Mouse (Mus musculus): ENCODE measurements around the gene Cdhr3. TPM values are rescaled to one million over a fixed set of nuclear protein-coding genes. Genes with fewer than 3 reads are reported as not detected.
"Not testable (repeated sequence)": the region's sequence is repeated elsewhere in the genome, so short reads cannot be mapped to it uniquely, and the experiment has no call there.

Gene Cdhr3
- total RNA-seq, 4 experiments from 2014 or later = 1.8 to 2.7 (median 2.3) TPM

GRCm38 (mm10) chr12:33076309-33076708, 16.4 kb downstream of the Cdhr3 start:
- DNase-seq (ENCODE audit: low spot score in 2 of 2) = no peak

- DNase-seq (ENCODE audit: low spot score in 2 of 2) = peak in 1 of 2 experiments; percentile 69
Measured at GRCm38 (mm10) chr12:33071901-33072672, 20.6 kb downstream of the Cdhr3 start.

GRCm38 (mm10) chr12:33068977-33069376, 23.7 kb downstream of the Cdhr3 start:
- no peak for DNase-seq (ENCODE audit: low spot score in 2 of 2)

GRCm38 (mm10) chr12:33066355-33066754, 26.3 kb downstream of the Cdhr3 start:
- no peak for DNase-seq (ENCODE audit: low spot score in 2 of 2)

- DNase-seq (ENCODE audit: low spot score in 2 of 2) = no peak
Measured at GRCm38 (mm10) chr12:33065162-33065561, 27.5 kb downstream of the Cdhr3 start.

DNA sequence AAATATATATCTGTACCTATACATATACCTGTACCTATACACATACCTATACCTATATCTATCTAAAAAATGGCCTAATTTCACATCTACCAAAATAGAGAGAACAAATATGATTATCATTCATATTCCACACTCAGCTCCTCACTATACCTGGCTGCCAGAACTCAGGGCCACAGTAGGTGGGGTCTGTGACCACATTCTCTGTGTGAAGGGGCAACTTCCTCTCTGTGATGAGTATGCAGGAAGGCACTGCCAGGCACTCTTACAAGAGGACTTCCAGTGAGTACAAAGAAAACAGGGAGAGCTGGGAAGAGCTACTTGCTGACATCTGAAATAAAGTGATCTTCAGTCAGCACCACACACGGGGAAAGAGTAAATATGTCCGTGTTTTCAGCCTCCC, 28.4 kb downstream of the Cdhr3 start:
- DNase-seq (ENCODE audit: low spot score in 2 of 2) = no peak

- no peak for DNase-seq (ENCODE audit: low spot score in 2 of 2)
Measured at GRCm38 (mm10) chr12:33063250-33063649, 29.4 kb downstream of the Cdhr3 start.

GRCm38 (mm10) chr12:33062379-33062778, 30.3 kb downstream of the Cdhr3 start:
- DNase-seq (ENCODE audit: low spot score in 2 of 2) = not testable (repeated sequence)

GRCm38 (mm10) chr12:33061651-33062050, 31.0 kb downstream of the Cdhr3 start:
- peak; percentile 48 to 52 for DNase-seq (ENCODE audit: low spot score in 2 of 2)

GRCm38 (mm10) chr12:33057231-33058048, 35.2 kb downstream of the Cdhr3 start:
- no peak for DNase-seq (ENCODE audit: low spot score in 2 of 2)

- DNase-seq (ENCODE audit: low spot score in 2 of 2) = no peak
Measured at GRCm38 (mm10) chr12:33056574-33056973, 36.1 kb downstream of the Cdhr3 start.

- no peak for DNase-seq (ENCODE audit: low spot score in 2 of 2)
Measured at GRCm38 (mm10) chr12:33056074-33056473, 36.6 kb downstream of the Cdhr3 start.

DNA sequence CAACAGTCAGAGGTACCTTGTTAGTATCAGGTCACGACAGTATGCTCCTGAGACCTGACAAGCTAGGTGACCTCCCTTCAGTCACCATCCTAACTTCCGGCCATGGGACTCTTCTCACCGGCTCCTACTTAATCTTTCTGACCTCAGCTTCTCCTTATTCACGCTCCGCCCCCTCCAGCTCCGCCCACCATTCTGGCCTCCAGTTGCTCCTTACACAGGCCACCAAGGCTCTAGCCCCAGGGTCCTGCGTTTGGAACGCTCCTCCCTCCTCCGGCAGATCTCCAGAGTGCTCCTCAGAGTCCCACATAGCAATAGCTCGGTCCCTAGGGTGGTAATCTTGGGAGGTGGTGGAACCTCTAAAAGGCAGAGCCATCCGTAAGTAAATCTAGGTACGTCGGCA, 38.9 kb downstream of the Cdhr3 start:
- no peak for DNase-seq (ENCODE audit: low spot score in 2 of 2)

DNA sequence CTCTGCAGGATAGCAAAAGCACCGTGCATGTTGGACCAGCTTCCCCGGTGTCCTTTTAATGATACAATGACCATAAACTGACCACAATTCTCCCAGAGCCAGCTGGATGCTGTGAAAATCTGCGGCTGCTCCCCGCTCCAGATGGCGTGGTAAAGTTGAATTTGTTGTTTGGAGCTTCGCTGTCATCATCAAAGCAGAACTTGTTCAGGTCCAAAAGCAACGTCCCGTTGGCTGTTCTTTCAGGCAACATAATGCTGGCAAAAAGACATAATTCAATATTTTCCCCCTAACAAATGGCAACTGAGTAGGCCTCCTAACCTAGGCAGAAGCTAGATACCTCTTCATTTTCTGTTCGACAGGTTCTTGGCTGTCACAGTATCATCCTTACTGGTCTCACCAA, 39.4 kb downstream of the Cdhr3 start:
- no peak for DNase-seq (ENCODE audit: low spot score in 2 of 2)

GRCm38 (mm10) chr12:33048391-33048790, 44.3 kb downstream of the Cdhr3 start:
- DNase-seq (ENCODE audit: low spot score in 2 of 2) = no peak

DNA sequence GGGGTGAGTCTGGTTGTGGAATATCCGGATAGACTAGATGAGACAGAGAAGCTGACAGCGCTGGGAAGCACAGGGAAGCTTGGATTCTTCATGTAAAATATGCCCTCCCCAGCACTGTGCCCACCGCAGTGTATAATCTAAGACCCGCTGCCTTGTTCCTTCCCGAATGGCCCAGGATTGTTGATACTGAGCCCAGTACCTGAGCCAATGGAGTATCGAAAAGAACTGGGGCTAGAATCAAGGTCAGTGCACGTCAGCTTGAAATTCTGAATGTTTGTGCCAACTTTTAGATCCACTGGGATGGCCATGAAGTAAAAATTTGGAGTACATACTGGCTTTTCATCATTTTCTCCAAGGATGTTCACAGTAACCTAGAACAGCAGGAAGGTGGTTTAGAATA, 46.2 kb downstream of the Cdhr3 start:
- no peak for DNase-seq (ENCODE audit: low spot score in 2 of 2)

DNA sequence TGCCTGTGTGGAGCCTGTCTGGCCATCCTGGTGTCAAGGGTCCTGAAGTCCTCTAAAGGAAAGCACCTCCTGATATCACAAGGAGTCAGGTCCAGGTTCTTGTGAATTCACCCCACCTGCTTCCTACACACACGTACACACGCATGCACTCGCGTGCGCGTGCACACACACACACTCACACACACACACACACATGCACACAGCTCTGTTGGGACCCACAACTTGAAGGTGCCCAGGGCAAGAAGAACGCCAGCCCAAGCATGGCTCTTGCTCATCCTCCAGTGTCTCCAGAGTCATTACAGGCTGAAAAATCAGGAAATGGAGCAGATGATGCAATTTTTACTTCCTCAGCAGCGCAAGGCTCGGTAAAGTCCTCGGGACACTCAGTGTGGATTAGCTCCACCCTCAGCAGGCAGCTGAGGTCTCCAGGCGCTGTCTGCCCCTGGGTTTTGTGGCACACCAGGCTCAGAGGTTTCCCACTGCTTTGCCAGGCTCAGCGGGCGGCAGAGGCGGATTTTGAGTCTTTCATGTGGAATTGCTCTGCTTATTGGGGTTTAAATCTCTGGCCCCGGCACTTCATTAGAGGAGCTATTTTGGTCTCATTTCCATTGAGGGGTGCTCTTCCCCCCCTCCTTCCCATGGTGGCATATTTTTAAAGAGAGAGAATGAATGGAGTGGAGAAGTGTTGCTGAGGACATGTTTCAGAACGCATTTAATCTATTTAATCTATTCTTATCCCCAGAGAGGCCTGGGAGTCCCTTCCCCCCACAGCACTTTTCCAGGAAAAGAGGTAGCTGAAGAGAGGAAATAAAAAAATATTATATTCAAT, 46.9 kb downstream of the Cdhr3 start:
- DNase-seq (ENCODE audit: low spot score in 2 of 2) = no peak

DNA sequence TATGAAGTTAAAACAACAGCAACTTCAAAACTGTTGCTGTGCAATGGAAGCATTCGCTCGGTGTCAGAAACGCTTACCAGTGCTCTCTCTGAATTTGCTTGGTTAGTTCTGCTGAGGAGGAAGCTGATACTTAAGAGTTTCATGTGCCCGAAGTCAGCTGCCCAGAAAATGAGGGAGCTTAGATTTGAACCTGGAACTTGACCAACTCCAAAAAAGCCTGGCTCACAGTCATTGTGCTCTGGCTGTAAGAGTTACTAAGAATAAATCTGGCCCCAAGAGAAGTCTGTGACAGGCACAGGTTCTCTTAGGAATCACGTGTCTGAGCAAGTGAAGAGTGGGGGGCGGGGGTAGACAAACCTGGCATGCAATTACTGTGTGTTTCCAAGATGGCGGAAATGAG, 51.2 kb downstream of the Cdhr3 start:
- no peak for DNase-seq (ENCODE audit: low spot score in 2 of 2)

DNA sequence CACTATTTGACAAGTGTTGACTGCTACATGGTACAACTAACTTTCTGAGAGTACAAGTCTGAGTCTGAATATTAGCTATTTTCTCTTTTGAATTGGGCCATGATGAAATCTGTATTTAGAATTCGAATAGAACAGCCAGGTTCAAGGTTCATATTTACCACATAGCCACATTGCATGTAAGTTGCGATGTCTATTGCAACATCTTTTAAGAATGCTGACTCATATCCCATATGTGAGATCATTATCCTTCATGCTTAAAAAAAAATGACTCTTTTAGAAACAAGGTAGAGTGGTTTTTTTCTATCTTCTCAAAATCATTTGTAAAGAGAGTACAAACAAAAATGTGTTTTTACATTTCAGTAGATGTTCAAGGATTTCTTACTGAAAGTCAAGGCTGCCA, 51.9 kb downstream of the Cdhr3 start:
- DNase-seq (ENCODE audit: low spot score in 2 of 2) = no peak

- DNase-seq (ENCODE audit: low spot score in 2 of 2) = no peak
Measured at GRCm38 (mm10) chr12:33038676-33039075, 54.0 kb downstream of the Cdhr3 start.

GRCm38 (mm10) chr12:33035719-33036521, 56.8 kb downstream of the Cdhr3 start:
- DNase-seq (ENCODE audit: low spot score in 2 of 2) = peak; percentile 77 to 83

All from layer of hippocampus, adult 8-10 months (tissue).